Mouse (Mus musculus): Measurements from ENCODE around the gene Kcnd1.

- no peak for TF ChIP-seq MAFK (IDR thresholded peaks at IDR 0.05; ENCODE audit: insufficient read depth, low read depth, low read length)
- no peak for TF ChIP-seq ZC3H11A (IDR thresholded peaks at IDR 0.05; ENCODE audit: borderline replicate concordance, low read depth, low read length)
Measured at GRCm38 (mm10) chrX:7782603-7783092, 39.4 kb upstream of the Kcnd1 start.

Measured in ES-E14 (cell line).